Mouse (Mus musculus) olfactory bulb, adult 2 months (tissue): ENCODE measurements around the gene Naaladl2.

ENCODE experiments used
- CTCF ChIP-seq: fragments of 200-500 bp; IDR thresholded peaks from 2 replicates; pipeline ENCODE4 v1.5.1; 2012; ENCODE audit warnings: low read depth, mild to moderate bottlenecking, low read length, moderate library complexity; ENCODE audit not compliant: insufficient read depth
- POLR2A ChIP-seq: fragments of 200-500 bp; IDR thresholded peaks from 2 replicates; pipeline ENCODE4 v1.6.1; 2012; ENCODE audit warnings: mild to moderate bottlenecking, low read depth, low read length, moderate library complexity; ENCODE audit not compliant: insufficient read depth

- TF ChIP-seq POLR2A (no peak), CTCF (no peak)
Observed at GRCm38 (mm10) chr3:24668052-24668916, 475.8 kb downstream of the Naaladl2 start.
